Mouse (Mus musculus): ENCODE measurements around the gene Apol9a. TPM values are rescaled to one million over a fixed set of nuclear protein-coding genes. Genes with fewer than 3 reads are reported as not detected.

The Apol9a gene
- polyA plus RNA-seq, 1 experiment from 2014 or later, result not detected

DNA sequence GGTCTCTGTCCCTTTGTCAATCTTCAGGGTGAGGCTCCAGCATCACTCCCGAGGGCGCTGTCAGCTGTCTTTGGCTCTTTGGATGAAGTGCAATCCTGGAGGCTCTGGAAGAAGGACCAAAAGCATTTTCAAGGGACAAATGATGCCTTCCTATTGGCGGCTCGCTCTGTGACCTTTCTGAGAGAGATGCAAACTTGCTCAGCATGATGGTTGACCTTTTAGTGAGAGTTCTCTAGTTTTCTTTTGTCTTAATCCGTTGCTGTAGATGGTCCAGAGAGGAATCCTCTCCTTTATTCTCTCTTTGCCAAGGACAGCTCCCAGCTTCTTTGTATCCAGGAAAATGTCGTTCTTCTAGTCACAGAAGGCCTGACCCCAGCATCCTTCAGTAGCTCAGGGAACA lies 51.9 kb downstream of the Apol9a start:
- H3K27ac ChIP-seq (ENCODE audit: low read length), result no peak overlapping the region
- 39% methylated on average over 6 of the region's 6 CpGs for WGBS (ENCODE audit: insufficient replicate concordance)
- ATAC-seq (ENCODE audit: low read depth), result no peak

DNA sequence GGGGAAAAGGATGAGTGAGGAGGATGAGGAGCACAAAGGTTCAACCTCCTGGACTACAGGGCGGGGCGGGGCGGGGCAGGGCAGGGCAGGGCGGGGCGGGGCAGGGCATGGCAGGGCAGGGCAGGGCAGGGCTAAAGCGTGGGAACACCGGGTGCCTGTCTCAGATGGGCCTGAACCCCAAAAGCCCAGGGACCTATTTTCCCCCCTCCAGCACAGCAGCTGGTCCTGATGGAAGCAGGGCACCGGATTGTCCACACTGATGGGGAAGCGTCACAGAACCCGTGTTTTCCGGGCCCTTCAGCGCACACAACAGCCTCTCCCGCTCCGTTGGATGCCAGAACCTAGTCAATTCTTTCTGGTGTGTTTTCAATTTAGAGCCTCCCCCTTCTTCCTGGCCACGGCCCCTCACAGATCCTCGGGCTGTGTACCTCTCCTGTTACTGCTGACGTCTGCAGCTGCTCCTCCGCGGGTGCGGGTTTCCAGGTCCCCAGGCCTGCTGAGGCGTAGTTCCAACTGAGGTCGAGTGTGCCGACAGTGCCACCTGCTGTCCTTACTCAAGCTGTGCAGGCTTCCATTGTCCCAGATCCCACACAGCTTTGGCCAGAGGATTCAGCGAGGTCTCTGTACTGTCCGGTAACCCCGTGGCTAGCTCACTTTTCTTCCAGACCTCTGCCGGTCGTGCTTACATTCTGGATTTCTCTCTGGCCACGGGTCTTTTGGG lies 52.5 kb downstream of the Apol9a start:
- Histone ChIP-seq H3K27ac (ENCODE audit: low read length) (no peak overlapping the region), H3K4me3 (ENCODE audit: low read depth, low read length) (peak overlapping the region; percentile 28; the same call in 1 of the 2 replicates)

More for the DNA sequence above, 51.9 kb downstream of the Apol9a start:
- H3K4me3 ChIP-seq (ENCODE audit: low read depth, low read length), result no peak overlapping the region
- no peak overlapping the region for H3K9ac ChIP-seq (ENCODE audit: low read depth, low read length)
- peaks cover 2% of the 10 kb centered on the region; the same call in 1 of the 2 replicates for H3K4me1 ChIP-seq (ENCODE audit: control insufficient read depth, low read depth, low read length)
- peaks cover 3% of the 10 kb centered on the region; the same call in 1 of the 2 replicates for H3K27me3 ChIP-seq (ENCODE audit: control insufficient read depth, insufficient read depth, low read depth, low read length)
- H3K36me3 ChIP-seq (ENCODE audit: control insufficient read depth, insufficient read depth), result no peaks in the 10 kb centered on the region
- no peak overlapping the region for H3K4me2 ChIP-seq (ENCODE audit: low read depth, low read length)
- no peaks in the 10 kb centered on the region for H3K9me3 ChIP-seq (replicated peaks; ENCODE audit: control insufficient read depth, low read length)

DNA sequence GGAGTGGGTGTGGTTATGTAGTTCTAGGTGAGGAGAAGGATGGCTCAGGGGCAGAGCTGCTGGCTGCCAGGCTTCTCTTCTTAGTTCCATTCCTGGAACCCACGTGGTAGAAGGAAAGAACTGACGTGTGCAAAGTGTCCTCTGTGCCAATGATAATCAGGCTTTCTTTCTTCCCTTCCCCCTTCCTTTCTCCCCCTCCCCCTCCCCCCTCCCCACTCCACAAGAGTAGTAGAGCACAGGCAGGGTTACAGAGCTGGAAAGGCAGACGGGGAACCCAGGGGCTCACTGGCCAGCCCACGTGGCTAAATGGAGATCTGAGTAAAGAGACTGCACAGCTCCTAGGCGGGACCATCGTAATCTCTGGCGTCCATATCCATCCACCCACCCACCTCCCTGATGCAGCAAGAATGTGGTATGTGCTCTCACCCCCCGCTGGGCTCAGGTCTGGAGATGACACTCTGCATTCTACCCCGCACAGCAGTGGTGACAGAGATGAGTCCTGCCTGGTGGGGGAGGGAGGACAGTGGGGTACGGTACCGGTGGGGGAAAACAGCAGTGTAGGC lies 54.6 kb downstream of the Apol9a start:
- peaks cover 3% of the 10 kb centered on the region; the same call in 1 of the 2 replicates for H3K27me3 ChIP-seq (ENCODE audit: control insufficient read depth, insufficient read depth, low read depth, low read length)
- ATAC-seq (ENCODE audit: low read depth), result no peak
- H3K4me1 ChIP-seq (ENCODE audit: control insufficient read depth, low read depth, low read length), result peaks cover 2% of the 10 kb centered on the region; the same call in 1 of the 2 replicates
- 10% methylated on average over 11 of the region's 11 CpGs for WGBS (ENCODE audit: insufficient replicate concordance)
- H3K9me3 ChIP-seq (replicated peaks; ENCODE audit: control insufficient read depth, low read length), result no peaks in the 10 kb centered on the region
- no peak overlapping the region for H3K27ac ChIP-seq (ENCODE audit: low read length)
- no peak overlapping the region for H3K4me3 ChIP-seq (ENCODE audit: low read depth, low read length)
- H3K9ac ChIP-seq (ENCODE audit: low read depth, low read length), result no peak overlapping the region
- H3K4me2 ChIP-seq (ENCODE audit: low read depth, low read length), result no peak overlapping the region
- no peaks in the 10 kb centered on the region for H3K36me3 ChIP-seq (ENCODE audit: control insufficient read depth, insufficient read depth)

More for the DNA sequence above, 52.5 kb downstream of the Apol9a start:
- ATAC-seq (ENCODE audit: low read depth), result peak; percentile 67
- 3% methylated on average over 24 of the region's 29 CpGs for WGBS (ENCODE audit: insufficient replicate concordance)
- H3K9ac ChIP-seq (ENCODE audit: low read depth, low read length), result no peak overlapping the region
- H3K4me2 ChIP-seq (ENCODE audit: low read depth, low read length), result peak overlapping the region; percentile 52; the same call in 1 of the 2 replicates
- H3K36me3 ChIP-seq (ENCODE audit: control insufficient read depth, insufficient read depth), result no peaks in the 10 kb centered on the region
- no peaks in the 10 kb centered on the region for H3K9me3 ChIP-seq (replicated peaks; ENCODE audit: control insufficient read depth, low read length)
- peaks cover 3% of the 10 kb centered on the region; the same call in 1 of the 2 replicates for H3K27me3 ChIP-seq (ENCODE audit: control insufficient read depth, insufficient read depth, low read depth, low read length)
- peaks cover 2% of the 10 kb centered on the region; the same call in 1 of the 2 replicates for H3K4me1 ChIP-seq (ENCODE audit: control insufficient read depth, low read depth, low read length)

DNA sequence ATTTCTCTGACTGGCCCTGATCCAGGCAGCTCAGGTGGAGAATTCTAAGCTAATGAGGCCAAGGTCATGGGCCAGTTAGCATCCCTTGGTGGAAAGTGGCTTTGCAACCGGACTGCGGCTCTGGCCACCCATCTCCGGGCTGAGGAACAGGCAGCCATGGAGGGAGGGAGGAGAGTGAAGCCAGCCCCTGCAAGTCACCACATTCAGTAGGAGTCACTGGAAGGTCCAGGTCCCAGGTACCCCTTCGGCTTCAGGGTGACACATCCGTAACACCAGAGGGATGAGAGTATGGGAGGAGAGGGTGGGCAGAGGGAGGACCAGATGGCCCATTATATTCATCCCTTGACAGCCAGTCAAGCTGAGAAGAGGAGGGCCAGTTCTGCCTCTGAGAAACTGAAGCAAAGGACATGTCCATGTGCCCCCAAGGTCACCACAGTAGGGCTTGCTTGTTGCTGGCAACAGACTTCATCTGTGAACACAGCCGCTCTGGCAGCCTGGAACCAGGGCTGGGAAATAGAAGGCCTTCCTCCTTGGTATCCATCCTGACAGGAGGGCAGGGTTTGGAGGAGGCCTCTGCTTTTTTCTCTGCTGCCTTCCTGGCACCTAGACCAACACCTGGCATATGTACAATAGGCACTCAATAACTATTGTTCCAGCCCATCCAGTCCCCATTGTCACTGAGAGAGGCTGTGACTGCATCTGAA lies 55.9 kb downstream of the Apol9a start:
- Histone ChIP-seq H3K36me3 (ENCODE audit: control insufficient read depth, insufficient read depth) (no peaks in the 10 kb centered on the region), H3K27me3 (ENCODE audit: control insufficient read depth, insufficient read depth, low read depth, low read length) (peaks cover 3% of the 10 kb centered on the region; the same call in 1 of the 2 replicates), H3K4me3 (ENCODE audit: low read depth, low read length) (no peak overlapping the region), H3K4me2 (ENCODE audit: low read depth, low read length) (no peak overlapping the region), H3K9me3 (replicated peaks; ENCODE audit: control insufficient read depth, low read length) (no peaks in the 10 kb centered on the region), H3K9ac (ENCODE audit: low read depth, low read length) (no peak overlapping the region), H3K27ac (ENCODE audit: low read length) (no peak overlapping the region), H3K4me1 (ENCODE audit: control insufficient read depth, low read depth, low read length) (peaks cover 2% of the 10 kb centered on the region; the same call in 1 of the 2 replicates)
- WGBS (ENCODE audit: insufficient replicate concordance), result 70% methylated on average over 6 of the region's 6 CpGs
- no peak for ATAC-seq (ENCODE audit: low read depth)

DNA sequence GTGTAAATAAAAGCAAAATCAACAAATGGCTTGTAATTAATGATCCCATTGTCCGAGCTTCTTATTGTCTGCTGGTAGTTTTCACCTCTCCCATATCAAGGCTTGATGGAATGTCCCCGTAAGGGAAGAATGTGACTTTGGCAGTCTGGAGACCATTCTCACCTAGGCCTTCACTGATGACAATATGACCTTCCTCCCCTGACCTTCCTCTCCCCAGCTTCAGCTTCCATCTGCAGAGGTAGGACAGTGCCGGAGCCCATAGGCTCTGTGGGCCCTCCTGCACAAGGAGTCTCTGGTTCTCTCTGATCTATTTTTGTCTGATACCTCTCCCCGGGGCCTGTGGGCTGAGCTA lies 56.5 kb downstream of the Apol9a start:
- no peak overlapping the region for H3K4me3 ChIP-seq (ENCODE audit: low read depth, low read length)
- no peak overlapping the region for H3K27ac ChIP-seq (ENCODE audit: low read length)
- no peak for ATAC-seq (ENCODE audit: low read depth)
- no peak overlapping the region for H3K9ac ChIP-seq (ENCODE audit: low read depth, low read length)
- no peaks in the 10 kb centered on the region for H3K9me3 ChIP-seq (replicated peaks; ENCODE audit: control insufficient read depth, low read length)
- H3K36me3 ChIP-seq (ENCODE audit: control insufficient read depth, insufficient read depth), result no peaks in the 10 kb centered on the region
- WGBS (ENCODE audit: insufficient replicate concordance), result 50% methylated on average over 4 of the region's 4 CpGs
- H3K4me1 ChIP-seq (ENCODE audit: control insufficient read depth, low read depth, low read length), result peaks cover 2% of the 10 kb centered on the region; the same call in 1 of the 2 replicates
- peaks cover 3% of the 10 kb centered on the region; the same call in 1 of the 2 replicates for H3K27me3 ChIP-seq (ENCODE audit: control insufficient read depth, insufficient read depth, low read depth, low read length)
- no peak overlapping the region for H3K4me2 ChIP-seq (ENCODE audit: low read depth, low read length)

Other genes starting within 250 kb of the Apol9a start
- gene Rbfox2, start 104.1 kb downstream of the Apol9a start, polyA plus RNA-seq (2015; fragmentation: Nextera tagmentation; extraction: Ambion mirVana), result 12.7 and 14.4 TPM in 2 replicates
- 3.9 and 7.3 TPM in 2 replicates for gene Apol7a, start 12.0 kb downstream of the Apol9a start, polyA plus RNA-seq (2015; fragmentation: Nextera tagmentation; extraction: Ambion mirVana)
- not detected in 2 replicates for gene Apol7b, start 36.4 kb upstream of the Apol9a start, polyA plus RNA-seq (2015; fragmentation: Nextera tagmentation; extraction: Ambion mirVana)
- gene Apol10a, start 65.9 kb upstream of the Apol9a start, polyA plus RNA-seq (2015; fragmentation: Nextera tagmentation; extraction: Ambion mirVana), result 0.04 TPM in 1 of 2 replicates, not detected in the other
- 0.09 and 0.11 TPM in 2 replicates for gene Apol11a, start 97.1 kb upstream of the Apol9a start, polyA plus RNA-seq (2015; fragmentation: Nextera tagmentation; extraction: Ambion mirVana)
- gene Apol7c, start 122.2 kb upstream of the Apol9a start, polyA plus RNA-seq (2015; fragmentation: Nextera tagmentation; extraction: Ambion mirVana), result 0.04 TPM in 1 of 2 replicates, not detected in the other
- gene 1700025B11Rik, start 150.8 kb upstream of the Apol9a start, polyA plus RNA-seq (2015; fragmentation: Nextera tagmentation; extraction: Ambion mirVana), result not detected in 2 replicates
- gene Apol10b, start 185.0 kb upstream of the Apol9a start, polyA plus RNA-seq (2015; fragmentation: Nextera tagmentation; extraction: Ambion mirVana), result not detected in 2 replicates
- not detected in 2 replicates for gene Gm36245, start 188.1 kb upstream of the Apol9a start, polyA plus RNA-seq (2015; fragmentation: Nextera tagmentation; extraction: Ambion mirVana)
- 4.4 and 4.5 TPM in 2 replicates for gene Apol11b, start 232.2 kb upstream of the Apol9a start, polyA plus RNA-seq (2015; fragmentation: Nextera tagmentation; extraction: Ambion mirVana)